Mouse (Mus musculus) thymus, postnatal 25 days (tissue): Measurements from ENCODE around the gene Ltc4s.

ENCODE experiments used
- DNase-seq: peaks from one replicate; pipeline ENCODE4 v3.0.0; 2022

The Ltc4s gene

DNA sequence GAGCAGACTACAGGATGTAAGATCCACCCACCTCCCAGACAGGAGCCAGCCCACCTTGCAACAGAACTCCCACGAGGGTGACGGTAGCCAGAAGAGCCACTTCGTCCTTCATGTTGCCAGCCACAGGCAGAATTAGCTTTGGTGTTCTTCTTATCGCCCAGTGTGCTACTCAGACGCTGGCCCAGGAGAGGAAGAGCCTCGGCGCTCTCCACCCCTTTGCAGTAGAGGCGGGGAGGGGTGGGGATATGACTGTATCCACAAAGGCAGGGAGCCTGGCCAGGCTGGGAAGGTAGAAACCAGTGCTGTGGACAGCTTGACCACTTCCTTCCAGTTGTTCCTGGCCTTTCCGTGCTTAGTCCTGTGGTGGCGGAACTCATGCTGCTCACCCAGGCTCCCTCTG, at the start of gene Ltc4s:
Ltc4s (minus strand) TSS at position 293 of the 400 bp plus-strand sequence.
- no peak for DNase-seq

DNA sequence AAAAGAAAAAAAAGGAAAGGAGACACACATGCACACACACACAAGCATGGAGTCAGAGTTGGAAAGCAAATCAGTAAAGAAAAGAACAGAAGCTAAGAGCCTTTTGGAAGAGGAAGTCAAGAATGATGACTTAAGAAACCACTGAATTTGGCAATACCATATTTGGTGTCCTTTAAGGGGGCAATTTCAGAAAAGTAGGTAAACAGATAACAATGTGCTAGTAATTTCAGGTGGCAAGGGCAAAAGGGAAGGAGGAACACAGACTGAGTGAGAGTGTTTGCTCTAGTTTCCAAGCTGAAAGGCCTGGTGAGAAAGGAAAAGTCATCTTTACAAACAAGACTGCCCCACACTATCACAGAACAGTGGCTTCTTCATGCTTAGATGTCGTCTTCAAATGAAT, 48.0 kb upstream of the Ltc4s start:
- DNase-seq = no peak

DNA sequence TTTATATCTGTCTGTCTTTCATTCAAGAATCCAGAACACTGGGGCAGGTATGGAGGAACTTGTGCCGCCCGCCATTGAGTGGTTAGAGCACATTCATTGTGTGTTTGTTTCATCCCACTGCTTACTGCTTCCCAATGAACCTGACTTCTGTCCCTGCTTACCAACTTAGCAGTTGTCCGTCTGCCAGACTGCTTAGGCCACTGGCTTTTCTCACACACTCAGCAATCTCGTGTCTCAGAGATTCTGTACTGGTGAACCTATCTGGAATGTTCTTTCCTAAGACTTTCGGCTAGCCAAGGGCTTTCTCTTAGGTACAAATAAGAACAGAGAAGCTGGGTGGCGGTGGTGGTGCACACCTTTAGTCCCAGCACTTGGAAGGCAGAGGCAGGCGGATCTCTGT, 47.3 kb upstream of the Ltc4s start:
- DNase-seq = no peak

DNA sequence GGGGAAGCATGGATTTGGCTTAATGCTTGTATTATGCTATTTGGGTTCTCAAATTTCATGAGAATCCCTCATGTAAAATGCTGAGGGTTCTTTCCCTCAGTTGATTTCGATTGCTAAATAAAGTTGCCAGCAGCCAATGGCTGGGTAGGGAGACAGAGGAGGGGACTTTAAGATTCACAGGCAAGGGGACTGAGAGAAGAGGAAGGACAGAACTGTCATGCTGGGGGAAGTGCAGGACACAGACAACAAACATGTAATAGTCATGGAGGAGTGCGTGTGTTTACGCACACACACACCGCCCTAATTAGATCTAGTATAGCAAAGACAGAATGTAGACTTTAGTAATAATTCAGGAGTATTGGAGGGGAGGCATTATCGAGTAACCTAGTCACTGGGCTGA, 46.8 kb upstream of the Ltc4s start:
- DNase-seq = no peak

DNA sequence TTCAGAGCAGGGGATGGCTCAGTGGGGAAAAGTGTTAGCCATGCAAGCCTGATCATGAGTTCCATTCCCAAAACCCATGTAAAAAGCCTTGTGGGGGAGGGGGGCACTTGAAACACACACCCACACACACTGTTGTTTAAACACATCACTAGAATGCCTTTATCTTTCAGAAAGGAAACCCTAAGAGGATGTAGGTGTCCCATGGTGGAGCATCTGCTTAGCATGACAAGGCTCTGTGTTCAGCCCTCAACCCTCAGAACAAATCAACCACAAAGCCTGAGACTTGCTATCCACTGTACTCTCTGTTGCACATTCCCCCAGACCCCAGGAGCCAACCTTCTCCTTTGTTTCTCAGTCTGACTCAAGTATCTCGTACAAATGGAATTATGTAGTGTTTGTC, 41.6 kb upstream of the Ltc4s start:
- DNase-seq = peak; percentile 20

DNA sequence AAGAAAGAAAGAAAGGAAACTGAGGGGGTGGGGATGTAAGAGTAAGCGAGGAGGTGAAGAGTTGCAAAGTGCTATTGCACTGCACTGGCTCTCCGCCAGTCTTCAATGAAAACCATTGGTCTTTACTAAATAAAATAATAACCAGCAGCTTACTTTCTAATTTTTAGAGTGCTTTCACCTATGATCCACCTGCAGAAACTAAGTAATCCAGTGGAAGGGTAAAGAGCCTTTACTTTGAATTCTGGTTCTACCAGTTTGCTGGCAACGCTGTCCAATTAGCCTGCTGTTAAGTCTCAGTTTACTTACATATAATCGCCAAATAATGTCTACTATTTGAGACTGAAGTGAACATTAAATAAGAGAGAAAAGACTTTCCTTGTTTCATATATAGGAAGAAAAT, 40.6 kb upstream of the Ltc4s start:
- DNase-seq = no peak

DNA sequence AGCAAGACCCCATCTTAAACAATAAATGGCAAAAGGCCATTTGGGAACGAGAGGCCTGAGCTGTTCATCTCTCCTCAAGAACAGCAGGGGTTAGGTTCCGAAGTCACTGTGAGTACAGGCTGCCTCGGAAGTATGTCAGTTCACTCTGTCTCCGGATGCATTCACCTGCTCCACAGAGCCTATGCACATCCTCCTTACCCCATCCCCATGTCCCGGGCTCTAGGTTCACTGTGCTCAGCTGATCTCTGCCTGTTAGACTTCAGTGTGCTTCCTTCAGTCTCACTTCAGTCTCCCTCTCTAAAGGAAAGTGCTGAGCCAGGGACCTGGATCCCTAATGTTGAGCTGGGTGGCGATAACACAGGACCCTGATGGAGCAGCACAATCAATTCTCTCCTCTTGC, 39.3 kb upstream of the Ltc4s start:
- no peak for DNase-seq

DNA sequence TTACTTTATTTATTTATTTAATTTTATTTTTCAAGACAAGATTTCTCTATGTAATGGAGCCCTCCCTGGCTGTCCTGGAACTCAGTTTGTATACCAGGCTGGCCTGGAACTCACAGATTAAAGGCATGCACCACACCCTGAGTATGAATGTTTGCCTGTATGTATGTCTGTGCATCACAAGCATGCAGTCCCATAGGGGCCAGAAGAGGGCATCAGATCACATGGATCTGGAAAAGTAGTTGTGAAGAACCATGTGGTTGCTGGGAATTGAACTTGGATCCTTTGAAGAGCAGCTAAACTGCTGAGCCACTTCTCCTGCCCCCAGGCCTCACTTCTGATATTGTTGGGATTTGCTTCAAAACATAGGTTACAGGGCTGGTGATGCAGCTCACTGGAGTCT, 38.6 kb upstream of the Ltc4s start:
- no peak for DNase-seq

DNA sequence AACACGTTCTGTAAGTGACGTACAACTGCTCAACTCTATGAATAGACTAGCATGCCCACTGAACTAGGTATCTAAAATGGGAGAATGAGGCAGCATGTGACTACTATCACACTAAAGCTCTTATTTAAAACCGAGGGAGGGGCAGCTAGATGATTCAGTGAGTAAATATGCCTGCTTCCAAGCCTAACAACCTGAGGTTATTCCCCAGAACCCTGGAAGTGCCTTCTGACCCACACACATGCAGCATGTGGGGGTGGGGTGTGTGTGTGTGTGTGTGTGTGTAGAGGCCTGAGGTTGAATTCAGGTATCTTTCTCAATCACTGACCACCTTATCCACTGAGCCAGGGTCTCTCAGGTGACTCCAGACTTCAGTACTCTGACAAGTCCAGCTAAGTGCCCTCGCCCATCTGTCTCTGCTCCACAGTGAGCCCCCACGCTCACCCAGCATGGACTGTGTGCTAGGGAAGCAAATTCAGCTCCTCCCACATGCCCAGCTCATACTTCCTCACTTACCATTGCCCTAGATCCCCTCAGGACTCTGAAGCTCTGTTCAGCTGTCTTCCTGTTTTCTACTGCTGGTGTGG, 37.2 kb upstream of the Ltc4s start:
- DNase-seq = no peak

DNA sequence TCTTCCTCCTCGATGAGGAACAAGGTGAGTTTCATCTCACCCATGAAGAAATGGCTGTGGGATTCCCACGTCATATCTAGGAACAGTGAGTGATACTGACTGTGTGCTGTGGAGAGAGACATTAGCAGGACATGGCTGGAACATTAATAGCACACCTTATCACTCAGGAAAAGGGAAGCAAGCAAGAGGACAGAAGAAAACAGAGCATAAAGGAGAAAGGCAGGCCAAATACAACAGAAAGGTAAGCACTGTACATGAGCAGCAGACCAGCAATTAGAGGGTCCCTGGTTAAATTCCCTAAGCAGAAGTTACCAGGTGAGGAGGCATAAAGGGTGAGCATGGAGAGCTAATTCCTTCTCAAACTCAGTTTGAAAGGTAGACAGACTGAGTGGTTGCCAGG, 36.7 kb upstream of the Ltc4s start:
- DNase-seq = no peak

DNA sequence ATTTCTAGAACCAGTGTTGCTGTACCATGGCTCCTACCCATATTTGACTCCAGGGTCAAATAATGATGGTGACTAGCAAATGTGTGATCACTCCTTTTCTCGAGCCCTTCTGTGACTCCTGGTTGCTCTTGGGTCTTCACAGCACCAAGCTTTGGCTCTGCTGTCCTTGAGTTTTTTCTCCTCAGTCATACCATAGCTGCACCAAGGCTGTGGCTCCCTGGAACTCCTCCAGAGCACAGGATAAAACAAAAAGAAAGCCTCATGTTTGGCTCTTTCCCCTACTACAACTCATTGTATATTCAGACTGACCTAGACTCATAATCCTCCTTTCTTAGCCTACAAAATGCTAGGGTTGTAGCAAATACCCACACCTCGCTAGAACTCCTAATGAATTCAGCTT, 34.4 kb upstream of the Ltc4s start:
- DNase-seq = no peak

DNA sequence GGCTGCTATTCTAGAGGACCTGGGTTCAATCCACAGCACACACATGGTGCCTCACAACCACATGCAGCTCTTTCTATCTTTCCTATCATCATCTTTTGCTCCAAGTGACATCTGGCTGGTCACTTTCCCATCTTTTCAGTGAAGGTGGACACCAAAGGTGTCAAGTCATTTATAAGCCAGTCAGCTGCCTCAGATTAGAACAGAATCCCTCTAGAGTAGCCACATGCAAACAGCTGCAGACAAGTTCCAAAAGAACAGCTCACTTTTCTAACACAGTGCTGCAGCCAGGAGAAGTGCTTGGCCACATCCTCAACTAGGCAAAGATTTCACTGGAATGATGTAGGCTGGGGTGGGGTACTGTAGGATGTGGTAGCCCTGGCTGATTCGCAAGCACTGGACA, 31.5 kb upstream of the Ltc4s start:
- DNase-seq = no peak

DNA sequence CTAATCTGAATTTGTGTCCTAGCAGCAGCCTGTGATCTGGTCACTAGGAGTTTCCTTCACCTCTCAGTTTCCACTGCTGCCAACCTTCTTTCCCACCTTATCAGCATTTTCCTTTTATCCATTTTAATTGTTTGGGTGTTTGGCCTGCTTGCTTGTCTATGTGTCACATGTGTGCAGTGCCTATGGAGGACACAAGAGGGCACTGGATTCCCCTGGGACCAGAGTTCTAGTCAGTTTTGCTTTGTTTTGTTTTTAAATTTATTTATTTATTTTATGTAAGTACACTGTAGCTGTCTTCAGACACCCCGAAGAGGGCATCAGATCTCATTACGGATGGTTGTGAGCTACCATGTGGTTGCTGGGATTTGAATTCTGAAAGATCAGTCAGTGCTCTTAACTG, 30.7 kb upstream of the Ltc4s start:
- DNase-seq = peak; percentile 44

DNA sequence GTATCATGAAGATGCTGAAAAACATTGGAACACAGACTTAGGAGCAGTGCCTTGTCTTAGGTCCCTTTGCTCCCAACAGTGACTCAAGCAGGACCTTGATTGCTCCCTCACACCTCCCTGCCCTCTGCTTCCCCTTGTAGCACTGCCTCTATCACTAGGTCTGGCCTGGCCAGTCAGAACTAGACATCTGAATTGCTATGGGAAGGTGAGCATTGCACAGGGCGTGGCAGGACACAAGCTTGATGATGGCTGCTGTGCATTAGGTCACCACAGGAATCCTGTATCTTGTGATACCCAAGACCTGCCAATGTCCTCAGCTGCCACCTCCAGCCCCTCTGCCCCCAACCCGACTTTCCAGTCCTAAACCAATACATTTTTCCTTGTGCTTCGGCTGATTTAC, 28.6 kb upstream of the Ltc4s start:
- no peak for DNase-seq

DNA sequence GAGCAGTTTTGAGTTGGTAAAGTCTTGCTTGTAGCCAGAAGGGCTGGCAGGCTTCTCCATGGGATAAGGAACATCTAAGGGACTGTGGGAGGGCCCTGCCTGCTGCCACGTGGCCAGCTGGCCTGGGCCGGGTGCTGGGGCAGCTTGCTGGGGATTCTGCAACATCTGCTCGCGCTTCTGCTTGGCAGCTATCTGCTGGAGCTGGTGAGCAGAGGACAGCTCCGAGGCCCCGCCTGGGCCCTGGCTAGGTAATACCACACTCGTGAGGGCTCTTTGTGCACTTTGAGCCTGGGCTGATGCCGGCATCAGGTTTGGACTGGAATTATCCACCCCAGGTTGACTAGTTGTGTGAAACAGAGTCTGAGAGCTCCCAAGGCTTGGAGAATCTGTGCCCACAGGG, 27.5 kb upstream of the Ltc4s start:
- no peak for DNase-seq

DNA sequence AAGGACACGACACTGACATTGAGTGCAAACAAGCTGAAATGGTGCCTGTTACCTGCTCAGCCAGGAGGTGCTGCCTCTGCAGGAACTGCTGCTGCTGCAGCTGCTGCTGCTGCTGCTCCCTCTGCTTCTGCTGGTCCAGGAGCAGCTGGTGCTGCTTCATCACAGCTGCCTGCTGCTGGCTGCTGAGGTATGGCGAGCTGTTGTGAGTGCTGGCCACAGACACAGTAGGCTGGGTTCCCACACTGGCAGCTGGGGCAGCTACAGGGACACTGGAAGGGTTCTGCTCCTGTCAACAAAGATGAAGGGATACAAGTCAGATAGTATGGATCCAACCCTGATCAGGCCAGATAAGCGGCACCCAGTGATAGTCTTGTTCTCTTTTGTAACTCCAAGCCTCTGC, 24.8 kb upstream of the Ltc4s start:
- DNase-seq = no peak

DNA sequence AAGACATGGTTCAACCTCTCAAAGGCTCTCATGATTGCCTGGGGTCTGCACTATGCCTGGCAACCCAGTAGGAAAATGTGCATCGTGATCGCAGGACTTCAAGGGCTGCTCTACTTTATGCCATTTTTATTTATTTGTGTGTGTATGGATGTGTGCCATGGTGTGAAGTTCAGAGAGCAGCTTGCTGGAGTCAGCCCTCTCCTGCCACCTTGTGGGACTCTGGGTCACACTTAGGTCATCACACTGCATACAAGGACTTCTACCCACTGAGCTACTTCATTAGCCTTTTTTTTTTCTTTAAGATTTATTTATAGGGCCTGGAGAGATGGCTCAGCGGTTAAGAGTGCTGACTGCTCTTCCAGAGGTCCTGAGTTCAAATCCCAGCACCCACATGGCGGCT, 23.6 kb upstream of the Ltc4s start:
- DNase-seq = no peak

DNA sequence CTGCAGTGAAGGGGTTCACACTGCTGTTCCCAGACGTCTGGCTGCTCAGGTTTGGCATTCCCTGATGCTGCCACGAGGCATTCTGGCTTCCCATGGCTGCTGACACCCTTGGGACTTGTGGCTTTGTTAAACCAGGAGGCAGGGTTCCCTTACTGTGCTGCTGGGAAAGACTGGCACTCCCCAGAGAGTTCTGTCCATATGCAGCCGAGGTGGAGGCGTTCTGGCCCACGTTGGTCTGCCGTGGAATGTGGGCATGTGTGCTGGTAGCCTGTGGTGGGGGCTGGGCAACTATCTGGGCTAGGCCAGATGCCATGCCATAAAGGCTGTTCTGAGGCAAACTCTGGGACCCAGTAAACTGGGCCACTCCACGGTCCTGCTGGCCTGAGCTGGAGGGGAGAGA, 19.9 kb upstream of the Ltc4s start:
- no peak for DNase-seq

DNA sequence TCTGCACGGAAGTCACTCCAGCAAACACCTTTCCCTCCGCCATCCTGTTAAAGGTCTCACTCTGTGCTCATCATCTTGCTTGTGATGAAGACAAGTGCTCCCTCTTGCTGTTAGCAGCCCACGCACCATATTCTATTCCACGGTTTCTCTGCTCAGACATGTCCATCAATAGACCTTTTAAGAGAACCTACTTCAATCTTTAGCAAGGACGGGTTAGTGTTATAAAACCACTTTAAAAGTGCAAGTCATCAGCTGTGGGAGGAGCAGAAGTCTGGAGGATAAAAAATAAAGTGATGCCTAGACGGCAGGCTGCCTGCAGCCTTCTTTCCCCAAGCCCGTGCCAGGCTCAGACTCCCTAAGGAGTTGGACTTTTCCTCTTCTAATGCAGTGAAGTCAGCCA, 18.2 kb upstream of the Ltc4s start:
- no peak for DNase-seq

DNA sequence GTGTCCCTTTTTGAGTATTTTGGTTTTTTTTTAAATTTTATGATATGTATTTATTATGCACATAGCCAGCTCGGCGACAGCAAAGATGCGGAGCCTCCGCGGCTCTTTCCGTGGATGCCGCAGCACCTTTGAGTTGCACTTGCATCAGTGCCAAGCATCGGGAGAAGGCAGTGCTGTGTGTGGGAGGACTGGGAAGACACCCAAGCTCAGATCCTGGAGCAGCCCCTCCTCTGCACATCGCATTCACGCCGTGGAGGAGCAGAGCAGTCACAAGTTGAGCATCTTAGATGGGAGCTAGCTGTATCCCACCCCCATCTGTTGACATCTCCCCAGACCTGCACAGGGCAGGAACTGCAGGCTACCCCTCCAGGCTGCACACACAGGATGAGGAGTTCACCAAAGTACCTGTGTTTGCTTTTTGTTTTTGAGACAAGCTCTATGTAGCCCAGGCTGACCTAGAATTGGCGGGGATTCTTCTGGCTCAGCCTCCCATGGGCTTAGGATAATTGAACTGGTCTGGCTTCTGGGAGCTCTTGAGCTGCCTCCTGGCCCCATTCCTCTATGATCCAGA, 15.7 kb upstream of the Ltc4s start:
- DNase-seq = no peak

DNA sequence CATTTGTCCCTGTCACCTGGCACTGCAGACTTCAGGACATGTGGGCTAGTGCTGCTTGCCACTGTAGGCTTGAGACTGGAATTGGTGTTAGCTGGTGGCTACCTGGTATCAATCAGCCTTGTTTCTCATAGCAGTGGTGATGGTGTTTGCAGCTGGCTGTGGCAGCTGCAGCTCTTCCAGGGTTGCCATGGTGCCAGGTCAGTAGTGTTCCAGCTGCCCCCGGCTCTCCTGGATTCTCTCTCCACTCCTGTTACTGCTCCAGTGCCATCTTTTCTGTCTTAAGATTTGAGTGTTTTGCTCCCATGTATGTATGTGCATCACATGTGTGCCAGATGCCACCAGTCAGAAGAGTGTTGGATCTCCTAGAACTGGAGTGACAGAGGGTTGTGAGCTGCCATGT, 15.0 kb upstream of the Ltc4s start:
- DNase-seq = no peak

DNA sequence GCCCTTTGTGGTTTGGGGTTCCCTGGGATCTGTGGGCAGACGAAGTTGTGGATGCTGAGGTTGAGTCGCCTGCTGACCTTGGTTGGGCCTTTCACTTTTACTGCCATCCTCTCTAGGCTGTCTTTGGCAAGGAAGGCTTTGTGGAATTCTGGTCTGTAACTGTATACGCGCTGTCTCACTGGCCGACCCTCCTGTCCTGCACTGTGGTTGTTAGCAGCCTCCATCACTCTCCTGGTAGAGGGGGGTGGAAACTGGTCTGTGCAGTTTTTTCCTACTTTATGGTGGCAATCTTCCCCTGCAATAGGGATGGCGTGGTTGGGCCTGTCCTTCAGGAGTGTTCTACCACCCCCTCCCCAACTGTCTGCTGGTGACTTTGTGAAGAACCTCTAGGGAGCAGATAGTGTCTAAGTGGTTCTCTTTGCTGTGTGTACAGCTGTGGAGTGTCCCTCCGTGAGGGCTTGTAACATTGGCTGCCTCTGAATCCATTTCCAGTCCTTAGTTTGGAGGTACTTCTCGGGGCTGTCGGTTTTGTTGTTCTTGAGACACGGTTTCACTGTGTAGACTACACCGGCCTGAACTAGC, 14.4 kb upstream of the Ltc4s start:
- no peak for DNase-seq

DNA sequence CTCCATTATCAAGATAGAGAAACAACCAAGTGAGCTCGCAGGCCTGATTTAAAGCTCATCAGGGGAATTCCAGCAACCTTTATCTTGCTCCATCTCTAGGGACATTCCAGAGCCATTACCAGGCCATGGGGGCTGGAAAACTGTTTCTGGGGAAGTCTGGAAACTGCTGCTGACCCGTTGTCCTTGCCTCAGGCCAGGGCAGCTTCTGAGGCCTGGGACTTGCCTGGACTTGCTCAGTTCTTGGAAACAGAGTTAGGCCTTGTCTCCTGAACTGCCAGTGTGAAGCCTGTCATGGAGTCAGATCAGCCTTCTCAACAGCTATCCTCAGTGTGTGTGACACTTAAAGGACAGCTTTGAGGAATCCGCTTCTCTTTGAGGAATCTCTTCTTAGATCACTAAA, 13.8 kb upstream of the Ltc4s start:
- no peak for DNase-seq

DNA sequence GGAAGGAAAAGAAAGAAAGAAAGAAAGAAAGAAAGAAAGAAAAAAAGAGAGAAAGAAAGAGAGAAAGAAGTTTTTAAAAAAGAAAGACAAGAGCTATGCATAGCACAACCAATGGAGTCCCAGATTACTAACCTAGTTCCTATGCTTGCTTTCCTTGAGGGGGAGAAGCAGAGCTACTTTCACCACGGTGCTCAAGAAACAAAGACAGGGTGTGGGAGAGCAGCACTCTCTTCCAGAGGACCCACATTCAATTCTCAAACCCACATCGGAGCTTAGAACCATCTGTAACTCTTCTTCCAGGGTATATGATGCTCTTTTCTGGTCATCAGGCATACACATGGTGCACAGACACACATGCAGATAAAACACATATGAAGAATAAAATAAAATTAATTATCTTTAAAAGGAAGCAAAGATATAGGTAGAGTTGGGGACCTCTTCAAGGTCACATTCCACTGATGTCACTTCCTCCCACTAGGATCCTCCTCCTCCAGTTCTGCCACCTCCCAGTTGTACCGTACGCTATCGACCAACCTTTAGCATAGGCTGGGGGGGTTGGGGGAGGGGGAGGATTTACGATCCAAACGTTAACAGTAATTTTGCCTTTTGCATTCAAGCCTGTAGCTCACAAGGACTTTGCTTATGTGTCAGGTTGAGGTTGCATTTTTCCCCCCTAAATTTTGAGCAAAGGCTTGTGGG, 10.2 kb upstream of the Ltc4s start:
- no peak for DNase-seq

DNA sequence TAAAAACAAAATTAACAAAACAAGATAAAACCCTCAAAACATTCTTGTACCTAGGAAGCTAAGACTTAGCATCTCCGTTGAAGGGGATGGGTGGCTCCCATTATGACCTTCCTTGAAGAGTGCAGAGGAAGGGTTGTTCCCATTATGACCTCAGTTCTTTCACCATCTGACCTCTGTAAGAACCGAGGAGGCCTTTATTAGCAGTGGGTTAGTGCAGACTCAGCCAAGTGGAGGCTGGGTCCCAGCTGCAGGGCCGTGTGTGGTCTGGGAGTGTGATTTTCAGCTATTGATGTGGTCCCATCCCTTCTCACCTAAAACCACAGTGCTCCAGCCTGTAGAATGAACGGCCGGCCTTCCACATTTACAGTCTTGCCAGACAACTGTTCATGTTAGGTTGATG, 6.9 kb upstream of the Ltc4s start:
- no peak for DNase-seq
